Mouse (Mus musculus): ENCODE measurements around the gene Olfr345.

Gene Olfr345

DNA sequence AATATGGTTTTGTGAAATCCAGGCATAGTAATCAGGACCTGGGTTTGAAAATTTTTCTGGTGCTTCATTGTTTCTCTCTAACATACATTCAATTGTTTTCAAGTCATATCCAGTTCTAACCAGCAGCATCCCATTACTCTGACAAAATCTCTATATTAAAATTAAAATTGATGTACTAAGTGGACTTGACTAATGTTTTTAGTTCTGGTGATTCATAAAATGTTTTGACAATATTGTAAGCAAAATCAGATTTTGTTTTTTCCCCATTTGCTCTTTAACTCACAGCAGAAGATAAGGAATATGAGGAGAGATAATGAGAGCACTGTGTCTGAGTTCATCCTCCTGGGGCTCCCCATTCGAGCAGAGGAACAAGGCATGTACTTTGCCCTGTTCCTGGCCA is at the start of gene Olfr345:
TSS of gene Olfr345 (plus strand) at position 301 of the 400 bp plus-strand sequence.
- no peak for DNase-seq (ENCODE audit: extremely low spot score, low spot score)

DNA sequence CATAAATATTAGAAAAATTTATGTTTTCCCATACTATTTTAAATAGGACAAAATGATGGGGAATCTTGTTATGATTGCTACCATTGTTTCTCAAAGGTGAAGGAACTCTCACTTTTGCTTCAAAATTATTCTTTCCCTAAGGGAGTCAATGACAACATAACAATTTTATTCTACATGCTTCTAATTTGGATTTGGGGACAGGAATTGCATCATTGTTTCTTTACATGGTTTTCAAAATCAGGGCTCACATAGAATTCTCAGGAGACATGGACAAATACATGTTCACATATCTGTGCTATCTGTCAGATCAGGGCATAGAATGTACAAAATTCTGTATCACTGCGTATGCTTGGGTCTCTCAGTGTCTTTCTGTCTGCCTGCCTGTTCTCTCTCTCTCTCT is 45.6 kb downstream of the Olfr345 start, which contains the start of gene Olfr346:
TSS of gene Olfr346 (plus strand) at position 301 of the 400 bp plus-strand sequence.
- DNase-seq (ENCODE audit: extremely low spot score, low spot score), result no peak
